ENCODE assay signal across 10 mouse cellular contexts in the genomic region with DNA sequence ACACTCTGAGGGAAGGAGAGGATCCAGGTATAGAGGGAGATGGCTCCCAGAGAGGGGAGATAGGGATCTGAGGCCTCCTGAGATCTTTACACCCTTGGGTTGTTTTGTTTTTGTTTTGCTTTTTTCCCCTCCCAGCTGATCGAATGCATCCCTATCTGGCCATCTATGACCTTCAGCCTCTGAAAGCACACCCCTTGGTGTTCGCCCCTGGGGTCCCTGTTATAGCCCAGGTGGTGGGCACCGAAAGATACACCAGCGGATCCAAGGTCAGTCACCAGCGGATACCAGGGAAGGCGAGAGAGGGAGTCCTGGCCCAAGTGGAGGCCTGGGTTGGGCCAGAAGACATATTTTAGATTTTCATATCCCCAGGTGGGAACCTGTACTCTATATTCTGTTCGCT. TPM values are rescaled to one million over a fixed set of nuclear protein-coding genes. Genes with fewer than 3 reads are reported as not detected.
DNase-seq lines count a peak whose midpoint lies in the region; ATAC-seq lines count a peak whose summit lies in the region.
"Had no signal": no experiment of that assay in that cellular context is flagged by ENCODE, and none has a peak within 500 bp of the region (broad histone marks: within the 10 kb centered on the region; RNA-seq: fewer than 3 reads in every experiment).

No protein-coding gene starts in this region.

- 82% methylated on average over 7 of the region's 7 CpGs for WGBS in lung, embryonic 16.5 days
- 88% methylated on average over 7 of the region's 7 CpGs for WGBS in forebrain, embryonic 15.5 days
- 86% methylated on average over 7 of the region's 7 CpGs for WGBS in liver, embryonic 11.5 days
- 86% methylated on average over 7 of the region's 7 CpGs for WGBS in stomach, embryonic 15.5 days

- H3K9ac ChIP-seq in lung, embryonic 16.5 days (ENCODE audit: low read length) = 0 out of 2 replicates have a peak overlapping the region, but pooled peaks have one; percentile 75
- H3K9ac ChIP-seq in forebrain, embryonic 15.5 days (replicated peaks) = no peak overlapping the region
- no peak overlapping the region; the same call in 1 of the 2 replicates for H3K9ac ChIP-seq in liver, embryonic 11.5 days (ENCODE audit: low read depth, low read length)
- no peak overlapping the region for H3K9ac ChIP-seq in stomach, embryonic 15.5 days

- no peak for DNase-seq in lung, postnatal 4 days
- no peak for DNase-seq in liver, embryonic 11.5 days (ENCODE audit: low spot score)
- DNase-seq in urinary bladder, postnatal 36 days (ENCODE audit: low spot score in 2 of 2) = no peak
- no peak for DNase-seq in left cerebral cortex, postnatal 10 days (ENCODE audit: extremely low spot score in 1 of 2, low spot score in 2 of 2)
- DNase-seq: cerebellum, postnatal 25 days; right cerebral cortex, postnatal 4 days had no signal

- H3K4me3 ChIP-seq in lung, embryonic 16.5 days (ENCODE audit: low read length) = peak overlapping the region; percentile 74
- H3K4me3 ChIP-seq in forebrain, embryonic 15.5 days = peak overlapping the region; percentile 53; the same call in 1 of the 2 replicates
- H3K4me3 ChIP-seq in liver, embryonic 11.5 days (ENCODE audit: low read depth, low read length) = peak overlapping the region; percentile 58
- H3K4me3 ChIP-seq in stomach, embryonic 15.5 days (replicated peaks) = peak overlapping the region; percentile 60

- H3K27me3 ChIP-seq in lung, embryonic 16.5 days (ENCODE audit: control insufficient read depth, insufficient read depth, low read depth, low read length) = no peaks in the 10 kb centered on the region
- H3K27me3 ChIP-seq in forebrain, embryonic 15.5 days = no peaks in the 10 kb centered on the region; the same call in 1 of the 2 replicates
- peaks cover 32% of the 10 kb centered on the region for H3K27me3 ChIP-seq in liver, embryonic 11.5 days (replicated peaks; ENCODE audit: control insufficient read depth, insufficient read depth, low read length)
- H3K27me3 ChIP-seq in stomach, embryonic 15.5 days (replicated peaks) = no peaks in the 10 kb centered on the region

- H3K9me3 ChIP-seq in lung, embryonic 16.5 days (ENCODE audit: control insufficient read depth, low read length) = no peaks in the 10 kb centered on the region
- H3K9me3 ChIP-seq in forebrain, embryonic 15.5 days = no peaks in the 10 kb centered on the region
- no peaks in the 10 kb centered on the region for H3K9me3 ChIP-seq in liver, embryonic 11.5 days (ENCODE audit: control insufficient read depth, low read length)
- H3K9me3 ChIP-seq in stomach, embryonic 15.5 days = no peaks in the 10 kb centered on the region

- intact Hi-C loops in left cerebral cortex, postnatal 10 days (cut with DNase I) = loop anchor here (5.0 kb wide), 1 partner anchor 66 kb away; no protein-coding TSS in a partner anchor

- H3K36me3 ChIP-seq in lung, embryonic 16.5 days (ENCODE audit: control insufficient read depth, insufficient read depth, low read length) = peaks cover 2% of the 10 kb centered on the region; the same call in 1 of the 2 replicates
- no peaks in the 10 kb centered on the region for H3K36me3 ChIP-seq in forebrain, embryonic 15.5 days
- H3K36me3 ChIP-seq in liver, embryonic 11.5 days (ENCODE audit: control insufficient read depth, insufficient read depth, low read length) = no peaks in the 10 kb centered on the region
- H3K36me3 ChIP-seq in stomach, embryonic 15.5 days = no peaks in the 10 kb centered on the region

- H3K27ac ChIP-seq in lung, embryonic 16.5 days (ENCODE audit: low read length) = no peak overlapping the region
- H3K27ac ChIP-seq in forebrain, embryonic 15.5 days (replicated peaks) = no peak overlapping the region
- H3K27ac ChIP-seq in liver, embryonic 11.5 days (ENCODE audit: low read depth, low read length) = no peak overlapping the region
- H3K27ac ChIP-seq in stomach, embryonic 15.5 days = no peak overlapping the region

- peaks cover 7% of the 10 kb centered on the region; the same call in 1 of the 2 replicates for H3K4me1 ChIP-seq in lung, embryonic 16.5 days (replicated peaks; ENCODE audit: control insufficient read depth, insufficient read depth, low read length)
- H3K4me1 ChIP-seq in forebrain, embryonic 15.5 days = peaks cover 8% of the 10 kb centered on the region; the same call in 1 of the 2 replicates
- peaks cover 4% of the 10 kb centered on the region for H3K4me1 ChIP-seq in liver, embryonic 11.5 days (replicated peaks; ENCODE audit: control insufficient read depth, insufficient read depth, low read length)
- H3K4me1 ChIP-seq in stomach, embryonic 15.5 days = peaks cover 9% of the 10 kb centered on the region; the same call in 1 of the 2 replicates

- H3K4me2 ChIP-seq in lung, embryonic 16.5 days (ENCODE audit: low read depth, low read length) = peak overlapping the region; percentile 68
- H3K4me2 ChIP-seq in forebrain, embryonic 15.5 days (replicated peaks) = peak overlapping the region; percentile 71
- H3K4me2 ChIP-seq in liver, embryonic 11.5 days = peak overlapping the region; percentile 88
- H3K4me2 ChIP-seq in stomach, embryonic 15.5 days = peak overlapping the region; percentile 72

- ATAC-seq in lung, embryonic 16.5 days (ENCODE audit: low read depth) = no peak
- ATAC-seq in forebrain, embryonic 15.5 days (replicated peaks) = no peak
- ATAC-seq in liver, embryonic 11.5 days (replicated peaks; ENCODE audit: low FRiP score) = no peak
- no peak for ATAC-seq in stomach, embryonic 15.5 days (ENCODE audit: insufficient read depth, low FRiP score, low read depth)
- no peak for ATAC-seq in frontal cortex, adult (ENCODE audit: low TSS enrichment)

RNA-seq across cellular contexts. Expression of gene Pld2, which starts 1.1 kb away (rescaled TPM):
- polyA plus RNA-seq in lung, embryonic 16.5 days (2015; fragmentation: Nextera tagmentation; extraction: Ambion mirVana) = 12.5 and 13.1 TPM in 2 replicates
- 7.0 and 8.2 TPM in 2 replicates for polyA plus RNA-seq in forebrain, embryonic 15.5 days (2015; fragmentation: Nextera tagmentation; extraction: Ambion mirVana)
- 2.7 and 3.4 TPM in 2 replicates for polyA plus RNA-seq in liver, embryonic 11.5 days (2014; fragmentation: Nextera tagmentation; extraction: Ambion mirVana)
- polyA plus RNA-seq in stomach, embryonic 15.5 days (2015; fragmentation: Nextera tagmentation; extraction: Ambion mirVana) = 12.9 and 13.7 TPM in 2 replicates
- total RNA-seq in left cerebral cortex, postnatal 10 days (2021) = 10 to 100 TPM; 21.4 to 24.5 TPM

RNA-seq across cellular contexts. Expression of gene Gm40193, which starts 8.2 kb away (rescaled TPM):
- polyA plus RNA-seq in lung, embryonic 16.5 days (2015; fragmentation: Nextera tagmentation; extraction: Ambion mirVana) = not detected in 2 replicates
- not detected in 2 replicates for polyA plus RNA-seq in forebrain, embryonic 15.5 days (2015; fragmentation: Nextera tagmentation; extraction: Ambion mirVana)
- polyA plus RNA-seq in liver, embryonic 11.5 days (2014; fragmentation: Nextera tagmentation; extraction: Ambion mirVana) = not detected in 2 replicates
- not detected in 2 replicates for polyA plus RNA-seq in stomach, embryonic 15.5 days (2015; fragmentation: Nextera tagmentation; extraction: Ambion mirVana)
- not detected for total RNA-seq in left cerebral cortex, postnatal 10 days (2021)

RNA-seq across cellular contexts. Expression of gene Psmb6, which starts 15.8 kb away (rescaled TPM):
- 711 and 738 TPM in 2 replicates for polyA plus RNA-seq in lung, embryonic 16.5 days (2015; fragmentation: Nextera tagmentation; extraction: Ambion mirVana)
- 750 and 789 TPM in 2 replicates for polyA plus RNA-seq in forebrain, embryonic 15.5 days (2015; fragmentation: Nextera tagmentation; extraction: Ambion mirVana)
- polyA plus RNA-seq in liver, embryonic 11.5 days (2014; fragmentation: Nextera tagmentation; extraction: Ambion mirVana) = 619 and 649 TPM in 2 replicates
- 689 and 690 TPM in 2 replicates for polyA plus RNA-seq in stomach, embryonic 15.5 days (2015; fragmentation: Nextera tagmentation; extraction: Ambion mirVana)
- total RNA-seq in left cerebral cortex, postnatal 10 days (2021) = 100 to 1,000 TPM; 218 to 220 TPM

RNA-seq across cellular contexts. Expression of gene Mink1, which starts 21.8 kb away (rescaled TPM):
- 10.3 and 10.5 TPM in 2 replicates for polyA plus RNA-seq in lung, embryonic 16.5 days (2015; fragmentation: Nextera tagmentation; extraction: Ambion mirVana)
- polyA plus RNA-seq in forebrain, embryonic 15.5 days (2015; fragmentation: Nextera tagmentation; extraction: Ambion mirVana) = 14.3 and 15.6 TPM in 2 replicates
- polyA plus RNA-seq in liver, embryonic 11.5 days (2014; fragmentation: Nextera tagmentation; extraction: Ambion mirVana) = 15.6 and 16.0 TPM in 2 replicates
- polyA plus RNA-seq in stomach, embryonic 15.5 days (2015; fragmentation: Nextera tagmentation; extraction: Ambion mirVana) = 14.9 and 15.9 TPM in 2 replicates
- total RNA-seq in left cerebral cortex, postnatal 10 days (2021) = 100 to 1,000 TPM; 252 to 262 TPM

RNA-seq across cellular contexts. Expression of gene Gltpd2, which starts 21.9 kb away (rescaled TPM):
- polyA plus RNA-seq in lung, embryonic 16.5 days (2015; fragmentation: Nextera tagmentation; extraction: Ambion mirVana) = 0.54 and 0.73 TPM in 2 replicates
- 0.14 TPM in 1 of 2 replicates, not detected in the other for polyA plus RNA-seq in forebrain, embryonic 15.5 days (2015; fragmentation: Nextera tagmentation; extraction: Ambion mirVana)
- polyA plus RNA-seq in liver, embryonic 11.5 days (2014; fragmentation: Nextera tagmentation; extraction: Ambion mirVana) = 20.2 and 20.5 TPM in 2 replicates
- 2.1 and 3.3 TPM in 2 replicates for polyA plus RNA-seq in stomach, embryonic 15.5 days (2015; fragmentation: Nextera tagmentation; extraction: Ambion mirVana)
- not detected for total RNA-seq in left cerebral cortex, postnatal 10 days (2021)
